Comparison of ENCODE assay signal across 8 mouse cellular contexts in the genomic region with DNA sequence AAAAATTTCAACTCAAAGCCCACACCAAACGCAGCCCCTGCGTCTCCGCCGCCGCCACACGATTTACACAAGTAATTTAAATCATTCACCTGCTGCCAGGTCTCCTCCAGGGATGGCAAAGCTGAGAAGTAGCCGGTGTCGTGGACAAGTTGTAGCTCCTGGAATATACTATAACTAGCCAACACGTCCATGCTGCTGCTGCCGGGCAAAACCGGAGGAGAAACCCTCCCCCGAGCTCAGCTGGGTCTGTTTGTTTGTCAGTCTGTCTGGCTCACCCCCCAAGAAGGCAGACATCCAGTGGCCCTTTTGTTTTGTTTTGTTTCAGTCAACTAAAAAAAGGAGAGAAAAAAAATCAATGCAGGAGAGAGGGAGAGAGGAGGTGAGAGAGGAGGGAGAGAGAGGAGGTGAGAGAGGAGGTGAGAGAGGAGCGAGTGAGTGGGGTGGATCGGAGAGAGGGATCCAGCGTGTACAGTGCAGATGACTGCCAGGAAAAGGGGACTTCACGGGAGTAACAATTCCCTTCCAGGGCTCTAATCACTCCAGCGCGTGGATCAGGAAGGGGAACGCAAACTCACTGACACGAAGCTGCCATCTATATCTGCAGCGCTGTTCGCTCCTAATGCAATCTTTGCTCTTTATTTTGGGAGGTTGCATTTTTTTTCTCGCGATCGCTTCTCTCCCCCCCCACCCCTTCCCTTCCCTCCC. TPM values are rescaled to one million over a fixed set of nuclear protein-coding genes. Genes with fewer than 3 reads are reported as not detected.
A peak's percentile ranks its signal among the peaks of the same experiment; 100 is the strongest.
DNase-seq lines count a peak whose midpoint lies in the region; ATAC-seq and TF ChIP-seq lines count a peak whose summit lies in the region.

No protein-coding gene starts in this region.

- peak; percentile 69 for DNase-seq in A20 (ENCODE audit: low read depth, low spot score)
- no peak for DNase-seq in forebrain, embryonic 14.5 days (ENCODE audit: low spot score)
- peak; percentile 77 for DNase-seq in hindbrain, embryonic 11.5 days (ENCODE audit: low spot score)
- peak; percentile 68 to 69 for DNase-seq in layer of hippocampus, postnatal 10 days (ENCODE audit: low spot score in 2 of 2)
- DNase-seq in lung, embryonic 14.5 days: peak; percentile 62
- DNase-seq in ovary, postnatal 14 days (ENCODE audit: low spot score): peak; percentile 48
- DNase-seq in urinary bladder, adult 2 months (ENCODE audit: low spot score): peak; percentile 63

- H3K4me3 ChIP-seq in bone marrow macrophage, adult 2 months (ENCODE audit: insufficient read depth, low read length): peak overlapping the region; percentile 68
- H3K4me3 ChIP-seq in forebrain, embryonic 14.5 days (ENCODE audit: low read depth, low read length): peak overlapping the region; percentile 72
- H3K4me3 ChIP-seq in hindbrain, embryonic 11.5 days (ENCODE audit: low read depth, low read length): peak overlapping the region; percentile 77
- H3K4me3 ChIP-seq in lung, embryonic 14.5 days (ENCODE audit: low read depth, low read length): peak overlapping the region; percentile 76

- no peaks in the 10 kb centered on the region for H3K36me3 ChIP-seq in forebrain, embryonic 14.5 days (ENCODE audit: control insufficient read depth, insufficient read depth, low read length)
- H3K36me3 ChIP-seq in hindbrain, embryonic 11.5 days (ENCODE audit: control insufficient read depth, insufficient read depth, low read length): no peaks in the 10 kb centered on the region
- no peaks in the 10 kb centered on the region for H3K36me3 ChIP-seq in lung, embryonic 14.5 days (ENCODE audit: insufficient read depth)

- peak overlapping the region; percentile 59 for H3K4me2 ChIP-seq in forebrain, embryonic 14.5 days (ENCODE audit: low read length)
- peak overlapping the region; percentile 69 for H3K4me2 ChIP-seq in hindbrain, embryonic 11.5 days (replicated peaks; ENCODE audit: low read depth, low read length)
- peak overlapping the region; percentile 88 for H3K4me2 ChIP-seq in lung, embryonic 14.5 days

- no peak for TF ChIP-seq CTCF in bone marrow macrophage, adult 2 months (IDR thresholded peaks at IDR 0.05; ENCODE audit: low read depth, low read length)
- no peak for TF ChIP-seq CTCF in lung, embryonic 14.5 days (IDR thresholded peaks at IDR 0.05; ENCODE audit: low read depth)

- under 1% methylated on average over 23 of the region's 25 CpGs for WGBS in forebrain, embryonic 14.5 days
- WGBS in hindbrain, embryonic 11.5 days: under 1% methylated on average over 25 of the region's 25 CpGs
- under 1% methylated on average over 25 of the region's 25 CpGs for WGBS in lung, embryonic 14.5 days

- no peaks in the 10 kb centered on the region for H3K9me3 ChIP-seq in forebrain, embryonic 14.5 days (replicated peaks; ENCODE audit: control insufficient read depth, low read length)
- H3K9me3 ChIP-seq in hindbrain, embryonic 11.5 days (ENCODE audit: control insufficient read depth, low read length): no peaks in the 10 kb centered on the region
- H3K9me3 ChIP-seq in lung, embryonic 14.5 days (ENCODE audit: low read depth, low read length): no peaks in the 10 kb centered on the region

- no peaks in the 10 kb centered on the region for H3K27me3 ChIP-seq in forebrain, embryonic 14.5 days (replicated peaks; ENCODE audit: control insufficient read depth, insufficient read depth, low read length)
- no peaks in the 10 kb centered on the region for H3K27me3 ChIP-seq in hindbrain, embryonic 11.5 days (ENCODE audit: control insufficient read depth, insufficient read depth, low read length)
- no peaks in the 10 kb centered on the region for H3K27me3 ChIP-seq in lung, embryonic 14.5 days (ENCODE audit: insufficient read depth, low read length)

- peak overlapping the region; percentile 93 for H3K27ac ChIP-seq in bone marrow macrophage, adult 2 months (ENCODE audit: insufficient read depth, low read depth, low read length)
- H3K27ac ChIP-seq in forebrain, embryonic 14.5 days (ENCODE audit: low read depth, low read length): peak overlapping the region; percentile 100
- H3K27ac ChIP-seq in hindbrain, embryonic 11.5 days (ENCODE audit: low read depth, low read length): peak overlapping the region; percentile 100
- peak overlapping the region; percentile 100 for H3K27ac ChIP-seq in lung, embryonic 14.5 days (ENCODE audit: low read depth)

- peak; percentile 52 for ATAC-seq in forebrain, embryonic 14.5 days
- ATAC-seq in hindbrain, embryonic 11.5 days (ENCODE audit: low FRiP score): peak; percentile 63
- ATAC-seq in lung, embryonic 14.5 days (ENCODE audit: insufficient read depth): peak; percentile 59

- TF ChIP-seq POLR2A in bone marrow macrophage, adult 2 months (IDR thresholded peaks at IDR 0.05; ENCODE audit: borderline replicate concordance, low read depth, low read length): no peak

- peaks cover 20% of the 10 kb centered on the region for H3K4me1 ChIP-seq in bone marrow macrophage, adult 2 months (ENCODE audit: control insufficient read depth, insufficient read depth, low read length)
- peaks cover 25% of the 10 kb centered on the region for H3K4me1 ChIP-seq in forebrain, embryonic 14.5 days (ENCODE audit: control insufficient read depth, insufficient read depth, low read length)
- H3K4me1 ChIP-seq in hindbrain, embryonic 11.5 days (replicated peaks; ENCODE audit: control insufficient read depth, insufficient read depth, low read length): no peaks in the 10 kb centered on the region; the same call in 1 of the 2 replicates
- H3K4me1 ChIP-seq in lung, embryonic 14.5 days (ENCODE audit: insufficient read depth): peaks cover 8% of the 10 kb centered on the region; the same call in 1 of the 2 replicates

- H3K9ac ChIP-seq in forebrain, embryonic 14.5 days (ENCODE audit: low read length): peak overlapping the region; percentile 91
- peak overlapping the region; percentile 88 for H3K9ac ChIP-seq in hindbrain, embryonic 11.5 days (ENCODE audit: low read depth, low read length)
- peak overlapping the region; percentile 79 for H3K9ac ChIP-seq in lung, embryonic 14.5 days

RNA-seq across cellular contexts. Expression of a gene that starts 1.1 kb away (rescaled TPM):
- polyA plus RNA-seq in bone marrow macrophage, adult 2 months (2012; ENCODE audit: insufficient read depth, insufficient read length, missing spikeins): 8.0 and 11.8 TPM in 2 replicates
- 63.1 and 91.4 TPM in 2 replicates for polyA plus RNA-seq in forebrain, embryonic 14.5 days (2014; fragmentation: Nextera tagmentation; extraction: Ambion mirVana)
- 31.4 and 33.6 TPM in 2 replicates for polyA plus RNA-seq in hindbrain, embryonic 11.5 days (2014; fragmentation: Nextera tagmentation; extraction: Ambion mirVana)
- 10 to 100 TPM; 77.8 to 78.3 TPM for total RNA-seq in layer of hippocampus, postnatal 10 days (2021)
- polyA plus RNA-seq in lung, embryonic 14.5 days (2014; fragmentation: Nextera tagmentation; extraction: Ambion mirVana): 17.7 and 19.8 TPM in 2 replicates
- 16.0 and 21.5 TPM in 2 replicates for polyA plus RNA-seq in urinary bladder, adult 2 months (2012; rRNA removed)
